Mouse (Mus musculus) c-Kit-positive CD71-positive TER-119-positive erythroid progenitor cells, embryonic 14.5 days (primary cell): ENCODE results near the gene Nck1.

ENCODE experiments used
- DNase-seq: peaks from one replicate; pipeline ENCODE4 v3.0.0-alpha.2; 2013; ENCODE audit warnings: low spot score

Nck1 gene

GRCm38 (mm10) chr9:100534686-100535085 is 11.2 kb downstream of the Nck1 start:
- no peak for DNase-seq

GRCm38 (mm10) chr9:100532847-100533505 is 13.0 kb downstream of the Nck1 start:
- no peak for DNase-seq

GRCm38 (mm10) chr9:100531296-100531695 is 14.6 kb downstream of the Nck1 start:
- DNase-seq: no peak

DNA sequence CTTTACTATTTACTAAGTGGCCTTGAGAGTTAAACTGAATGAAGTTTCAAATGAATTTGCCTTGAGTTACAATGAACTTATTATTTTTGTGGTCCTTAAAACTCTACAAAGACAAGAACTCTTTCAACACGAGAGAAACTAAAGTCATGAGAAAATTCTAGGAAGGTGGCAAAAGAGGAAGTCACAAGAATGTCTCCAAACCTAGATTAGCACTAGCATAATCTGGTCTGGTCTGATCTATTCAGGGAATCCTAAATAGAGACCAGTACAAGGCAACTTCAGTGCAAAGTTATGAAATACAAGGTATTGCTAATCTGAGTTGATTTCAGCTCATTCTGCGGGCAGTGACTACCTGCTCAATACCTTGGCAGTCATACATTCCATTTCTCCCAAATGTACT is 20.7 kb downstream of the Nck1 start:
- no peak for DNase-seq

DNA sequence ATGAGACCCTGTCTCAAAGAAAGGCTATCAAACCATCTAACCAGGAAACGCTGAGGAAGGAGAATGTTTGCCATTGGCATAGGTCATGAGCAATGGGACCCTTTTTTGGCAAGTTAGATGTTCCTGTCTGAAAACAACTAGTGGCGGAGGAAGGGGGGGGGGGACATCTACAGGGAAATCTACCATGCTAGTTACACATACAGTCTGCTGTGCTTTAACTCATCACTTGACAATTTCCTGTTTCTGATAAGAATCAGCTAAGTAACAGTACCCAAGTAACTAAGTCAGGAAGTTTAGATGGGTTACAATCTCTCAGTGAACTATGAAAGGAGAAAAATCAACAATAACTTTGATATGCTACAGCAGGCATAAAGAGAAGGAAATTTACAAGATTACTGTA is 23.9 kb downstream of the Nck1 start:
- no peak for DNase-seq

- peak; percentile 59 for DNase-seq
Measured at GRCm38 (mm10) chr9:100520586-100520985, 25.3 kb downstream of the Nck1 start.

DNA sequence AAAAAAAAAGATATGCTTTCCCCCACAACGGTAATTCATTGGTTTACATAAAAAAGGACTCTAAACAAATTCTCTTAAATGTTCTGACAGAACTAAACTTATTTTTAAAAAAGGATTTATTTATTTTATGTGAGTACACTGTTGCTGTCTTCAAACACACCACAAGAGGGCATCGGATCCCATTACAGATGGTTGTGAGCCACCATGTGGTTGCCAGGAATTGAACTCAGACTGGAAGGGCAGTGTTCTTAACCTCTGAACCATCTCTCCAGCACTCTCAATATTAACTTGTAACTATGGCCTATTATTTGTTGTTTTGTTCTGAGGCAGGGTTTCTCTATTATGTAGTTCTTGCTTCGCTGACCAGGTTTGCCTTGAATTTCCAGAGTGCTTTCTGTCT is 25.9 kb downstream of the Nck1 start:
- DNase-seq: no peak

DNA sequence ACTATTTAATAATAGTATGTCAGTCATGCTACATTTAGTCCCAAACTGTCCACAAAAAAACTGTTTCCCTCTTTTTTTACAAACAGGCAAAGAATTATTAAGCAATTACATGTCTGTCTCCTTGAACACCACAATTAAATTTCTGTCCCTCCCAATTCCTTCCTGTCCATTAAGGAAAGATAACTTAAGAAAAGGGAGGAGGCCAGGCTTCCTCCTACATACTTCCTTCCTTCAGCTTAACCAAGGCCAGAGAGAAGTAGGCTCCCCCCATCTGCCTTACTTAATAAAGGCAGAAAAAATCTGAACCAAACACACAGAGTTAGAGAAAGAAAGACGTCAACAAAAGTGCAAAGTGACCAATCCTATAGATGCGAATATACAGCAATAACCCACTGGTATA is 38.4 kb downstream of the Nck1 start:
- DNase-seq: no peak

DNA sequence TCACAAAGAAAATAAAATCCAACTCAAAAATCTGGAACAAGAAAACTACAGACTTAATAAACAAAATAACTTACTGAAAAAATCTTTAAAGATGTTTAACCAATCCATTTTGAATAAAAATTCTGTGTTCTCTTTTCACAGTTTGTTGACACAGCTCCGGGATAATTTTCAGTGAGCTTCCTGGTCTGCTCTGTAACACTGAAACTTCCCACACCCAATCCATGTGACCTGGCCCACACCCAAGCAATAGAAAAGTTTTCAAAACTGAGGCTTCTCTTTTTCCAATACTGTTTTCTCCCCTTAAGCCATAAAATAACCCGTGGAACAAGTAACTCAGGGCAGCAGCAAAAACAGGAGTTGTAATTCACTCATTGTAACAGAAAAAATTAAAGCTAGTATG is 39.3 kb downstream of the Nck1 start:
- no peak for DNase-seq

DNA sequence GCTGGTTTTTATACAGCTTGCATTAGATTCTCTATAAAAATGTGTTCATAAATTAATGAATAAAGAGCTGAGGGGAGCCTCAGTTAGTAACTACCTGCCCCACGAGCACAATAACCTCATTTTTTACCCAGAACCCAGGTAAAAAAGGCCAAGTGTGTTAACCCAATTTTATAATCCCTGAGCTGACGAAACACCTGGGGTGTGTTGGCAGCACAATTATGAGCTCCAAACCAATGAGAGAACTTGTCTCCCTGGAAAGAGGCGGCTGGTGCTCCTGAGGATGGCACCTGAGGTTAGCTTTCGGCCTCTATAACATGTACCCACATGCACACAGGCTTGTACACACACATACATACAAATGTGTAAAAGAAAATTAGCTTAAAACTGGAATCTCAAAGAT is 40.4 kb downstream of the Nck1 start:
- DNase-seq: no peak

DNA sequence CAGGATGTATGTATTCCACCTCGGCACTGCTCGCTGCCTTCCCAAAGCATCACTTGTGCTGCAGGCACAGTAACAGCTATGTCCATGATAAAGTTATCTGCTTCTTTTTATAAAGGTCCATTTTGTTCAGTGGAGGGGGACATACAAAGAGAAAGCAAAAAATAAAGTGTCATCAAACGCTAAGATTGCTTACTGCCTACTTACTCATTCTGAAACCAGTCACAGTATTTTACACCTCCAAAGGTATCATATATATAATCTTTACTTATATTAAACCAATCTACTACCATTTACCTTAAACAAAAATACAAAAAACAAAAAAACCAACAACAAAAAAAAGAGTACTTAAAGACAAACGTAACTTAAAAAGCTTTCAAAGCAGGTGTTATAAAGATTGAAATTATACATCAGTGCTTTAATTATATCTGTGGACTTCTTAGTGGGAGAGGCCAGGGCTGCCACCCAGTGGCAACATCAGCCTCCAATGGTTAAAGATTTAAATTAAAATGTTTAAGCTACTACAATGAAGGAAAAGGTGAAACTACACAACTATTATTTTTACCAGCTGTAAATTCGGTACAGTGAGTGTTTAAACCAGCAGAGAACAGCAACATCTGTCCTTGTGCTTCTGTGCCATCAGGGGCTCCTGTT is 52.2 kb downstream of the Nck1 start:
- DNase-seq: no peak

DNA sequence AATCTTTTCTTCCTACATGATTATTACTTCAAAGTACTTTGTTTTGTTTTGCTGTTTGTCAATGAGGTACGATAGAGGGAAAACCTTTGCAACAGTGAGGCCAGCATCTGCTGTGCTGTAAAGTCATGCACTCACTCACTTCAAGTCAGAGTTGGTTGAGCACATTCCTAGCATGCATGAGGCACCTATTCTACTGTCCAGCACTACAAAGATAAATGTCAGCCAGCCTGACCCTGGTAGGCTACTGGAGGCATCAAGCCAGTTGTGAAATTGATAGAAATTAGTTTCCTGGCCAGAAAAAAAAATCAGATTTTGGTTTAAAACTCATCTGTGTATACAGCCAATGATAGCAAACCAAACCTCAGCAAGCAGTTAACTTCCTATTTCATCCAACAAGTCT is 54.5 kb downstream of the Nck1 start:
- no peak for DNase-seq

DNA sequence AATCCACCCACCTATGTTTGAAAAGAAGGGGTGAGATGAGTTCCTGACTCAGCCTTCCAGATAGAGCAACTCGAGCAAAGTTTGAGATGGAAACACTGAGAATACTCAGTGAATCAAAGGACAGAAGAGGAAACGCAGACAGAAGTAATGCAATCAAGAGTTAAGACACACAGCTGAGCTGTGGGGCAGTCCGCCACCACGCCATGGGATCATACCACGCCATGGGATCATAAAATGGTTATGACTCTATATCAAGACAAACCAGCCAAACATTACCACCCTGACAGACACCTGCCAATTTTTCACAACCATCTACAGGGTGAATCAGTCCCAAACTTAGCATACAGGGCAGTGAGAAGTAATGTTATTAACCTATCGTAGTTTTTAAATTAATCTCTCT is 57.0 kb downstream of the Nck1 start:
- DNase-seq: no peak

GRCm38 (mm10) chr9:100488056-100488713 is 57.7 kb downstream of the Nck1 start:
- no peak for DNase-seq

DNA sequence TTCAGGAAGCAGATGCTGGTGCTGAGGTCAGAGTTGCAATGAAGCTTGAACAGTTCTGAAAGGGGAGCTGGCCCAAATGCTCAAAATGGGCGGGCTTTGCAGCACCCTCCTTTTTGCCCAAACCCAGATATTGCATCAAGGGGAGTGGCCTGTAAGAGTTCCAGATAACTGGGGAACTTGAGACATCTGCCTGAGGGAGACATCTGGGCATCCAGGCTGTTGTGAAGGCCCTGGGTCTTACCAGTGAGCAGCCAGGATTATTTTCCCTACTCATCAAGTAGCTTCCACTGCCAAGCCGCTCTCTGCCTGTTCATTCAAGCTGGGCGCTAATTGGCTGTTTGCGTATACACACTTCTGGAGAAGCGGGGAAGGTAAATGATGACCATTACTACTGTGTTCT is 59.5 kb downstream of the Nck1 start, which contains the start of gene Il20rb:
TSS of gene Il20rb (minus strand) at position 358 of the 400 bp plus-strand sequence.
- DNase-seq: no peak

DNA sequence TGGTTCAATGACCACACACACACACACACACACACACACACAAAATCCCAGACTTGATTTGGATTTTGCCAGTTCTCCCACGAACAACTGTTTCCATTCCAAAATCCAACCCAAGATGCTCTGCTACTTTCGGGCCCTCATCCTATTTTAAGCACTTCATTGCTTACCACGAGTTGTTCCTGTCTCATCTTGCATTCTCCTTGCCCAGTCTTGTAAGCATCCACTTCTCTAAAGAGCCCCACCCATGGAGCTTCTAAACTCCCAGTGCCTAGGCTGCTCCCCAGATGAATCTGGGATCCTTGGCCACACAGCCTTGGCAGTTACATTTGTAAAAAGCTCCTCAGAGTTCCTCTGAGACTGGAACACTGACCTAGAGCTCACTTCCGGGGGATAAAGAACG is 62.6 kb downstream of the Nck1 start:
- DNase-seq: no peak

DNA sequence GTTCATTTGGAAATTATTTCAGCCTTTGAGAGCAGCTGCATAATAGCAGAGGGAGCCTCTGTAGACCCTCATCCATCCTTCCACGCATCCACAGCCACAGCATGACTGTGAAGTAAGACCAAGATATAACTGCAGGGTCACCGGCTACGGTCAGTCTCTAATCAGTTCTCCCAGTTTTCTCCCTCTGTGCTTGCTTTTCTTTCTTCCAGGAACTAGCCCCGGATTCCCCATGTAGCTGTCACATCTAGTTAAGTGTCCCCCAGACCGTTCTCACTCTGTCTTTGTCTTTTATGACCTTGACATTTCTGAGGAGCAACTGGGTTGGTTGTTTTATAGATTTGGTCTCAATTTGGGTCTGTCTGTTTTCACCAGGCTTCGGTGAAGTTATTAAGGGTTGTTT is 64.3 kb downstream of the Nck1 start:
- no peak for DNase-seq

DNA sequence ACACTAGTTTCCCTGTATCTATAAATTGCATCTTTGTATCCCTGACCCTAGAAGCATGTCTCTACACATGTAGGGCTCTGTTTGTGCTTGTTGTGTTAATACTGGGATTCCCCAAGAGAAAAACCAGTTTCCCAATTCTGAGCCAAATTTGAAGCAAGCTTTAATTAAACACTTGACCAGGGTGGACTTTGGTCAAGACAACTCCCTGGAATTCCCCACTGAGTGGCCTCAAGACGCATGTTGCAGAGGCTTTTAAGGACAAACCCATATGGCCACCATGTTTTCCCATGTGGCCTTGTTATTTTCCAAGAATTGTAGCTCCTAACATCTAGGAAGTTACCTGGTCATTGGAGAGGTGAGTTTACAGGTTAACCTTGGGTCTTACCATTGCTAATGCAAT is 71.9 kb downstream of the Nck1 start:
- DNase-seq: no peak

GRCm38 (mm10) chr9:100473361-100473760 is 72.6 kb downstream of the Nck1 start:
- no peak for DNase-seq

GRCm38 (mm10) chr9:100472931-100473330 is 73.0 kb downstream of the Nck1 start:
- DNase-seq: no peak

DNA sequence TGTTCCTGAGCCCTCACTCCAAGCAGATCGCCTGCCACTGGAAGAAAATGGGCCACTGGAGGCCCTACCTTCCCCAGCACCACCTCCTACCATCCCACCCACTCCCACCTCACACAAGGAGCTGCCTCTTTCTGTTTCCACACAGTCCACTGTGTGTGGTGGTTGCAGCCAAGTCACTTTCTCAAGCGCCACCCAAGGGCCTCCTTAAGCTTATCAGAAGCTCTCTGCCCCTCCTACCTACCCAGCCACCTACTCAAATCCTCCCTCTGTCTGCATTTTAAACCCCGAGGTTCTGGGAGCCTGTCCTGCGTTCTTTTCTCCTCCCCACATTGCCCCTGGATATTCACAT is 74.4 kb downstream of the Nck1 start:
- DNase-seq: no peak

GRCm38 (mm10) chr9:100470936-100471604 is 74.9 kb downstream of the Nck1 start:
- DNase-seq: no peak

DNA sequence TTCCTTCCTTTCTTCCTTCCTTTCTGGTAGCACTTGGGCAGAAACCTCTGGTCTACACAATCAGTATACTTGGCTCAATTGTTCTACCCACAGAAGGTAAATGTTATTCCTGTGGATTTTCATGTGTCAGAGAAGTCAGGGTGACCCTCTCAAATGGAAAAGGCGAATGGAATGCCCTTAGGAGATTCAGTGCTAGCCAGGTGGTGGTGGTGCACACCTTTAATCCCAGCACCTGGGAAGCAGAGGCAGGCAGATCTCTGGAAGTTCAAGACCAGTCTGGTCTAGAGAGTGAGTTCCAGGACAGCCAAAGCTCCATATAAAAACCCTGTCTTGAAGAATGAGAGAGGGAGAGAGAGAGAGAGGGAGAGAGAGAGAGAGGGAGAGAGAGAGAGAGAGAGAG is 75.7 kb downstream of the Nck1 start:
- DNase-seq: no peak
